Mouse (Mus musculus) stomach, embryonic 15.5 days (tissue): Measurements from ENCODE around the gene Pip4k2c. TPM values are rescaled to one million over a fixed set of nuclear protein-coding genes. Genes with fewer than 3 reads are reported as not detected.
"Not testable (repeated sequence)": the region's sequence is repeated elsewhere in the genome, so short reads cannot be mapped to it uniquely, and the experiment has no call there.

ENCODE experiments used
- ATAC-seq: fragments of 200-750 bp; cut with Nextera tagmentation; 2 replicates; pipeline ENCODE4 v1.8.0; 2017; ENCODE audit warnings: low read depth, moderate number of reproducible peaks, moderate TSS enrichment; ENCODE audit not compliant: insufficient read depth, low FRiP score
- H3K27ac ChIP-seq: fragments of 300-500 bp; sonication (generic); 2 replicates; pipeline ENCODE4 v1.5.1; 2015; ENCODE audit warnings: mild to moderate bottlenecking, inconsistent platforms
- H3K27me3 ChIP-seq: fragments of 300-500 bp; sonication (generic); replicated peaks from 2 replicates; pipeline ENCODE4 v1.6.1; 2015; ENCODE audit warnings: inconsistent platforms
- H3K36me3 ChIP-seq: fragments of 300-500 bp; sonication (generic); 2 replicates; pipeline ENCODE4 v1.6.1; 2015; ENCODE audit warnings: inconsistent platforms
- H3K4me1 ChIP-seq: fragments of 300-500 bp; sonication (generic); 2 replicates; pipeline ENCODE4 v1.6.1; 2015; ENCODE audit warnings: inconsistent platforms
- H3K4me2 ChIP-seq: fragments of 300-500 bp; sonication (generic); 2 replicates; pipeline ENCODE4 v1.6.1; 2015; ENCODE audit warnings: mild to moderate bottlenecking, inconsistent platforms
- H3K4me3 ChIP-seq: fragments of 300-500 bp; sonication (generic); replicated peaks from 2 replicates; pipeline ENCODE4 v1.5.1; 2015; ENCODE audit warnings: inconsistent platforms
- H3K9ac ChIP-seq: fragments of 300-500 bp; sonication (generic); 2 replicates; pipeline ENCODE4 v1.6.1; 2015; ENCODE audit warnings: inconsistent platforms
- H3K9me3 ChIP-seq: fragments of 300-500 bp; sonication (generic); 2 replicates; pipeline ENCODE4 v1.6.1; 2016; ENCODE audit warnings: inconsistent platforms
- WGBS: fragments of 180-500 bp; shearing (Covaris S2); methylation state at CpG from one replicate; pipeline ENCODE4 v1.1.7; 2015; 5-methylcytosine and 5-hydroxymethylcytosine counted together
- polyA plus RNA-seq: library from polyadenylated mRNA; unstranded; fragments of >200 nt; fragmentation: Nextera tagmentation; extraction: Ambion mirVana; gene quantifications from 2 replicates; pipeline ENCODE4 v1.2.1, GENCODE M21; 2015

The Pip4k2c gene
- polyA plus RNA-seq, 1 experiment from 2014 or later: 29.9 TPM

GRCm38 (mm10) chr10:127165354-127165653 is 46.1 kb downstream of the Pip4k2c start:
- Histone ChIP-seq H3K4me3 (peak overlapping the region; percentile 57), H3K9me3 (no peaks in the 10 kb centered on the region), H3K4me2 (peak overlapping the region; percentile 100), H3K9ac (peak overlapping the region; percentile 77), H3K4me1 (peaks cover 21% of the 10 kb centered on the region), H3K27me3 (peaks cover 47% of the 10 kb centered on the region), H3K36me3 (no peaks in the 10 kb centered on the region), H3K27ac (peak overlapping the region; percentile 74)
- under 1% methylated on average over 40 of the region's 42 CpGs for WGBS
- ATAC-seq: peak; percentile 25

- peak within 1 kb of the TSS; percentile 74 for H3K27ac ChIP-seq
- WGBS: 3% methylated on average over 50 of the region's 52 CpGs
- H3K9ac ChIP-seq: peak within 1 kb of the TSS; percentile 77
- ATAC-seq: peak; percentile 84
- H3K4me3 ChIP-seq: peak within 1 kb of the TSS; percentile 57
- H3K9me3 ChIP-seq: no peaks in the 10 kb centered on the region
- peaks cover 16% of the 10 kb centered on the region for H3K4me1 ChIP-seq
- H3K27me3 ChIP-seq: peaks cover 42% of the 10 kb centered on the region
- peak within 1 kb of the TSS; percentile 100 for H3K4me2 ChIP-seq
- no peaks in the 10 kb centered on the region for H3K36me3 ChIP-seq
Observed at GRCm38 (mm10) chr10:127164631-127165353, 46.6 kb downstream of the Pip4k2c start, which contains the start of gene B4galnt1. TSS of gene B4galnt1 (plus strand) at chr10:127165225.

- Histone ChIP-seq H3K4me1 (peaks cover 14% of the 10 kb centered on the region; the same call in 1 of the 2 replicates), H3K27me3 (peaks cover 37% of the 10 kb centered on the region), H3K4me3 (no peak overlapping the region), H3K9me3 (no peaks in the 10 kb centered on the region), H3K36me3 (no peaks in the 10 kb centered on the region), H3K9ac (no peak overlapping the region), H3K4me2 (no peak overlapping the region), H3K27ac (no peak overlapping the region)
- 88% methylated on average over 4 of the region's 4 CpGs for WGBS
- ATAC-seq: no peak
Observed at GRCm38 (mm10) chr10:127164190-127164589, 47.2 kb downstream of the Pip4k2c start.

- 43% methylated on average over 7 of the region's 7 CpGs for WGBS
- H3K4me1 ChIP-seq: peaks cover 14% of the 10 kb centered on the region; the same call in 1 of the 2 replicates
- not testable (repeated sequence) for ATAC-seq
Observed at GRCm38 (mm10) chr10:127162771-127163261, 48.6 kb downstream of the Pip4k2c start.

GRCm38 (mm10) chr10:127160728-127161127 is 50.7 kb downstream of the Pip4k2c start:
- no peak for ATAC-seq
- peaks cover 12% of the 10 kb centered on the region for H3K27me3 ChIP-seq
- WGBS: 63% methylated on average over 3 of the region's 3 CpGs
- H3K9ac ChIP-seq: no peak overlapping the region
- no peaks in the 10 kb centered on the region for H3K36me3 ChIP-seq
- H3K4me2 ChIP-seq: no peak overlapping the region
- H3K4me1 ChIP-seq: peaks cover 5% of the 10 kb centered on the region; the same call in 1 of the 2 replicates
- H3K4me3 ChIP-seq: no peak overlapping the region
- no peaks in the 10 kb centered on the region for H3K9me3 ChIP-seq
- H3K27ac ChIP-seq: no peak overlapping the region

More at GRCm38 (mm10) chr10:127162771-127163261, 48.6 kb downstream of the Pip4k2c start:
- not testable (repeated sequence) for H3K36me3 ChIP-seq, H3K9ac ChIP-seq, H3K27ac ChIP-seq, H3K9me3 ChIP-seq, H3K4me3 ChIP-seq, H3K4me2 ChIP-seq
- peaks cover 30% of the 10 kb centered on the region for H3K27me3 ChIP-seq

GRCm38 (mm10) chr10:127160081-127160480 is 51.3 kb downstream of the Pip4k2c start:
- Histone ChIP-seq H3K9ac (no peak overlapping the region), H3K27ac (no peak overlapping the region), H3K4me2 (no peak overlapping the region), H3K27me3 (peaks cover 8% of the 10 kb centered on the region), H3K4me1 (no peaks in the 10 kb centered on the region), H3K4me3 (no peak overlapping the region), H3K36me3 (no peaks in the 10 kb centered on the region), H3K9me3 (no peaks in the 10 kb centered on the region)
- ATAC-seq: no peak
- 77% methylated on average over 9 of the region's 9 CpGs for WGBS

GRCm38 (mm10) chr10:127158471-127158870 is 52.9 kb downstream of the Pip4k2c start:
- Histone ChIP-seq H3K4me3 (no peak overlapping the region), H3K4me2 (no peak overlapping the region), H3K9me3 (no peaks in the 10 kb centered on the region), H3K9ac (no peak overlapping the region), H3K27me3 (no peaks in the 10 kb centered on the region), H3K27ac (no peak overlapping the region), H3K4me1 (no peaks in the 10 kb centered on the region), H3K36me3 (no peaks in the 10 kb centered on the region)
- 61% methylated on average over 3 of the region's 3 CpGs for WGBS
- ATAC-seq: no peak; the same call in 1 of the 2 replicates

- H3K27ac ChIP-seq: no peak overlapping the region
- ATAC-seq: no peak
- WGBS: 61% methylated on average over 1 of the region's 1 CpGs
Observed at GRCm38 (mm10) chr10:127156511-127156910, 54.9 kb downstream of the Pip4k2c start.

GRCm38 (mm10) chr10:127156089-127156488 is 55.3 kb downstream of the Pip4k2c start:
- WGBS: 62% methylated on average over 1 of the region's 1 CpGs
- no peaks in the 10 kb centered on the region for H3K36me3 ChIP-seq
- H3K27me3 ChIP-seq: no peaks in the 10 kb centered on the region
- peak; percentile 61; the same call in 1 of the 2 replicates for ATAC-seq
- peak overlapping the region; percentile 64; the same call in 1 of the 2 replicates for H3K27ac ChIP-seq
- H3K4me2 ChIP-seq: no peak overlapping the region
- no peak overlapping the region for H3K4me3 ChIP-seq
- H3K4me1 ChIP-seq: no peaks in the 10 kb centered on the region
- no peak overlapping the region for H3K9ac ChIP-seq
- no peaks in the 10 kb centered on the region for H3K9me3 ChIP-seq

More at GRCm38 (mm10) chr10:127156511-127156910, 54.9 kb downstream of the Pip4k2c start:
- H3K9ac ChIP-seq: no peak overlapping the region
- H3K4me3 ChIP-seq: no peak overlapping the region
- H3K4me1 ChIP-seq: no peaks in the 10 kb centered on the region
- H3K36me3 ChIP-seq: no peaks in the 10 kb centered on the region
- no peaks in the 10 kb centered on the region for H3K27me3 ChIP-seq
- H3K4me2 ChIP-seq: no peak overlapping the region
- H3K9me3 ChIP-seq: no peaks in the 10 kb centered on the region

GRCm38 (mm10) chr10:127154652-127155051 is 56.7 kb downstream of the Pip4k2c start:
- Histone ChIP-seq H3K27me3 (no peaks in the 10 kb centered on the region), H3K4me1 (no peaks in the 10 kb centered on the region), H3K36me3 (no peaks in the 10 kb centered on the region), H3K9me3 (no peaks in the 10 kb centered on the region), H3K9ac (no peak overlapping the region), H3K27ac (no peak overlapping the region), H3K4me2 (no peak overlapping the region), H3K4me3 (no peak overlapping the region)
- WGBS: 78% methylated on average over 5 of the region's 5 CpGs
- ATAC-seq: no peak

- ATAC-seq: no peak
- H3K4me3 ChIP-seq: no peak overlapping the region
- no peaks in the 10 kb centered on the region for H3K27me3 ChIP-seq
- H3K9me3 ChIP-seq: no peaks in the 10 kb centered on the region
- 82% methylated on average over 2 of the region's 2 CpGs for WGBS
- H3K36me3 ChIP-seq: no peaks in the 10 kb centered on the region
- H3K4me2 ChIP-seq: no peak overlapping the region
- no peak overlapping the region for H3K9ac ChIP-seq
- no peak overlapping the region for H3K27ac ChIP-seq
- H3K4me1 ChIP-seq: no peaks in the 10 kb centered on the region
Observed at GRCm38 (mm10) chr10:127154241-127154640, 57.1 kb downstream of the Pip4k2c start.

- H3K9me3 ChIP-seq: no peaks in the 10 kb centered on the region
- no peak for ATAC-seq
- no peaks in the 10 kb centered on the region for H3K36me3 ChIP-seq
- H3K27ac ChIP-seq: no peak overlapping the region
- no peak overlapping the region for H3K4me2 ChIP-seq
- no peaks in the 10 kb centered on the region for H3K27me3 ChIP-seq
- no peaks in the 10 kb centered on the region for H3K4me1 ChIP-seq
- WGBS: 96% methylated on average over 7 of the region's 7 CpGs
- H3K4me3 ChIP-seq: no peak overlapping the region
- H3K9ac ChIP-seq: no peak overlapping the region
Observed at GRCm38 (mm10) chr10:127153323-127153722, 58.1 kb downstream of the Pip4k2c start.
